Mouse (Mus musculus) liver, adult 2 months (tissue): ENCODE data around the gene Uqcc1. TPM values are rescaled to one million over a fixed set of nuclear protein-coding genes. Genes with fewer than 3 reads are reported as not detected.

Experiments
- DNase-seq: peaks from one replicate; pipeline ENCODE4 v3.0.0-alpha.2; 2011; ENCODE audit warnings: low read depth, low spot score; ENCODE audit errors: extremely low read depth
- H3K27ac ChIP-seq: fragments of 200-500 bp; replicated peaks from 2 replicates; pipeline ENCODE4 v1.5.1; 2012; ENCODE audit warnings: low read depth, mild to moderate bottlenecking, control low read depth, inconsistent platforms, low read length; ENCODE audit not compliant: insufficient read depth
- H3K27me3 ChIP-seq: fragments of 200-500 bp; 2 replicates; pipeline ENCODE4 v1.6.1; 2012; ENCODE audit warnings: mild to moderate bottlenecking, moderate library complexity, low read length, inconsistent platforms; ENCODE audit not compliant: control insufficient read depth, insufficient read depth
- H3K36me3 ChIP-seq: fragments of 200-500 bp; 2 replicates; pipeline ENCODE4 v1.6.1; 2012; ENCODE audit warnings: low read length, inconsistent platforms; ENCODE audit not compliant: control insufficient read depth, insufficient read depth
- H3K4me1 ChIP-seq: fragments of 200-500 bp; 2 replicates; pipeline ENCODE4 v1.6.1; 2011; ENCODE audit warnings: low read length; ENCODE audit not compliant: control insufficient read depth, insufficient read depth
- H3K4me3 ChIP-seq: fragments of 200-500 bp; 2 replicates; pipeline ENCODE4 v1.5.1; 2011; ENCODE audit warnings: low read depth, mild to moderate bottlenecking, control low read depth, low read length, moderate library complexity; ENCODE audit not compliant: insufficient read depth
- H3K79me2 ChIP-seq: fragments of 200-500 bp; 2 replicates; pipeline ENCODE4 v1.6.1; 2012; ENCODE audit warnings: inconsistent platforms, mild to moderate bottlenecking, low read length, moderate library complexity; ENCODE audit not compliant: control insufficient read depth, insufficient read depth
- H3K9ac ChIP-seq: fragments of 200-500 bp; 2 replicates; pipeline ENCODE4 v1.6.1; 2012; ENCODE audit warnings: low read depth, mild to moderate bottlenecking, control low read depth, inconsistent platforms, low read length
- CTCF ChIP-seq: fragments of 200-500 bp; IDR thresholded peaks from 2 replicates; pipeline ENCODE4 v1.5.1; 2011; ENCODE audit warnings: low read depth, low read length, control low read depth
- POLR2A ChIP-seq: fragments of 200-500 bp; IDR thresholded peaks from 2 replicates; pipeline ENCODE4 v1.6.1; 2011; ENCODE audit warnings: low read length, control low read depth; ENCODE audit not compliant: insufficient read depth; ENCODE audit errors: extremely low read depth
- WGBS: fragments of 180-500 bp; shearing (Covaris S2); methylation state at CpG from one replicate; pipeline ENCODE4 v1.1.7; 2018; 5-methylcytosine and 5-hydroxymethylcytosine counted together
- polyA plus RNA-seq: library from polyadenylated mRNA; depleted of rRNA; stranded (reverse); fragments of >200 nt; gene quantifications from 2 replicates; pipeline ENCODE4 v1.2.3, GENCODE M21; 2012
- total RNA-seq: library from RNA; depleted of rRNA; stranded (reverse); fragments of >200 nt; gene quantifications from 2 replicates; pipeline ENCODE4 v1.2.3, GENCODE M21; 2014

The Uqcc1 gene
- total and polyA plus RNA-seq, 2 experiments = 31.2 to 65.9 TPM

DNA sequence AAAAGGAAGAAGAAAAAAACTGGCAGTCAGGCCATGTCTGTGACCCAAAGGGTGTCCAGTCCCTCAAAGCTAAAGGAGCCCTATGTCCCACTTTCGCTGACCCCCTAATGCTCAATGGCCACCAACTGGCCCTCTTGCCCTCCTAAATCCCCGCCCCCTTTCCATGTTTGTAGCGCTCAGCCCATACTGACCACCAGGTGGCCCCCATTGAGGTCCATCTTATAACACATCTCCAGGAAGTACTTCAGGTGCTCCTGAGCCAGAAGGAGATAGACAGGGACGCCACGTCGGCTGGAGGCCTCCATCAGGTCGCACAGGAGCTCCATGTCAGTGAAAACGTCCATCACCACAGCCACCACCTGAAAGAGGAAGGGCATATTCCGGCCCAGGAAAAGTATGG, 98.8 kb downstream of the Uqcc1 start:
- no peaks in the 10 kb centered on the region for H3K27me3 ChIP-seq
- no peak overlapping the region for H3K9ac ChIP-seq
- no peaks in the 10 kb centered on the region for H3K79me2 ChIP-seq
- H3K4me3 ChIP-seq = no peak overlapping the region
- no peak overlapping the region for H3K27ac ChIP-seq
- DNase-seq = no peak
- H3K4me1 ChIP-seq = peaks cover 4% of the 10 kb centered on the region
- 62% methylated on average over 9 of the region's 9 CpGs for WGBS
- TF ChIP-seq CTCF (peak; percentile 22), POLR2A (no peak)
- no peaks in the 10 kb centered on the region for H3K36me3 ChIP-seq

DNA sequence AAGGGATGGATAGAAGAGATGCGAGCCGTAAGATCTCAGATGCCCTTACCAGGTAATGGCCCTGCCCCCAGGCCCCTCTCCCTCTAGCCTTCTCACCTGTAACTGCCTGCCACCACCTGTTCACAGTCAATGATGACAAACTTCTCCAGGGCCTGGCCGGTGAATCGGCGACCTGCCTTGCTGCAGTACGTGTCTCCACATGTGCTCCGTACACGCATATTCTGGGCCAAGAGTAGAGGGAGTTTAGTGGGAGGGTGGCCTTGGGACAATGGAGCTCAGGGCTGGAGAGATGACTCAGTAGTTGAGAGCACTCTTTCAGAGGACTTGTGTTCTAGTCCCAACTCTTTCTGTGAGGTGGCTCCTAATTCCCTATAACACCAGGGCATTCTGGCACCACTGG, 99.3 kb downstream of the Uqcc1 start:
- WGBS = 90% methylated on average over 8 of the region's 8 CpGs
- no peak overlapping the region for H3K27ac ChIP-seq
- H3K27me3 ChIP-seq = no peaks in the 10 kb centered on the region
- H3K9ac ChIP-seq = no peak overlapping the region
- no peaks in the 10 kb centered on the region for H3K79me2 ChIP-seq
- DNase-seq = no peak
- no peak overlapping the region for H3K4me3 ChIP-seq
- H3K36me3 ChIP-seq = no peaks in the 10 kb centered on the region
- peaks cover 4% of the 10 kb centered on the region for H3K4me1 ChIP-seq
- TF ChIP-seq CTCF (no peak), POLR2A (no peak)

GRCm38 (mm10) chr2:155826630-155827424, 103.3 kb downstream of the Uqcc1 start, which contains the start of gene Eif6:
Eif6 (minus strand) TSS chr2:155826925.
- peaks cover 13% of the 10 kb centered on the region; the same call in 1 of the 2 replicates for H3K36me3 ChIP-seq
- peaks cover 8% of the 10 kb centered on the region for H3K4me1 ChIP-seq
- under 1% methylated on average over 27 of the region's 27 CpGs for WGBS
- peak within 1 kb of the TSS; percentile 77 for H3K4me3 ChIP-seq
- H3K79me2 ChIP-seq = no peaks in the 10 kb centered on the region
- TF ChIP-seq CTCF = no peak
- peak within 1 kb of the TSS; percentile 65 for H3K27ac ChIP-seq
- H3K27me3 ChIP-seq = no peaks in the 10 kb centered on the region
- H3K9ac ChIP-seq = peak within 1 kb of the TSS; percentile 79
- peak; percentile 92 for DNase-seq

DNA sequence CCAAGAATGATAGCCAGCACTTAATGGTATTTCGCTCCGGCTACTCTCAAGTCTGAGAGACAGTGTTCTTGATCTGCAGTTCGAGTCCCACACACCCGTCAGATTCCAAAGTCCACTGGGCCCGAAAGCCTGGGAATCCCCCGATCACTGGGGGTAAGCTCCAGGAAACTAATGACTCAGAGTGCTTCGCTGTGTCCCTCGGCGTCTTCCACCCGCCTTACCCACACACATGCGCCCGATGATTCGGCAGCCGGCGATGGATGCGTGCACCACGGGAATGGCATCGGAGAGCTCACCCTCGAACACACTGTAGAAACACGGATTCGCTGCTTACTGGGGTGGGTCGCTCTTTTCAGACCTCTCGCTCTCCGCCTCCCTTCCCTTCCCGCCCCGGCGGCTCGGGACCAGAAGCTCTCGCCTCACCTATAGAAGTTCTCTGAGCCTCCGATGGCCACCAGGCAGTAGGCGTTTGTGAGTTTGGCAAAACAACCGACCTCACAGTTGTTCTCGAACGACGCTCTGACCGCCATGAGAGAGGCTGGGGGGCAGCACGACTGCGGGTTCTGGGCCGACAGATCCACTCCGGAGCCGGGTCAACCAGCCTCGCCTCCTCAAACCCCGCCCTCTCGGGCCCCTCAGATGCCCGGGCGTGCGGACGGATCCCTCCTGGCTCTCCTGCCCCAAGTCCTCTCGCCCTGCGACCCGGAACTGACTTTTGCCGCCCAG, 104.0 kb downstream of the Uqcc1 start:
- Histone ChIP-seq H3K27ac (peak overlapping the region; percentile 65), H3K9ac (peak overlapping the region; percentile 79), H3K27me3 (no peaks in the 10 kb centered on the region), H3K36me3 (peaks cover 14% of the 10 kb centered on the region; the same call in 1 of the 2 replicates), H3K4me3 (peak overlapping the region; percentile 77), H3K4me1 (peaks cover 8% of the 10 kb centered on the region), H3K79me2 (no peaks in the 10 kb centered on the region)
- under 1% methylated on average over 52 of the region's 52 CpGs for WGBS
- TF ChIP-seq POLR2A (0 out of 2 replicates have a peak, but pooled peaks have one; percentile 66), CTCF (no peak)
- DNase-seq = peak; percentile 38

GRCm38 (mm10) chr2:155823722-155824121, 106.4 kb downstream of the Uqcc1 start:
- H3K27me3 ChIP-seq = no peaks in the 10 kb centered on the region
- peaks cover 20% of the 10 kb centered on the region; the same call in 1 of the 2 replicates for H3K36me3 ChIP-seq
- TF ChIP-seq POLR2A = no peak
- TF ChIP-seq CTCF = no peak
- H3K4me3 ChIP-seq = no peak overlapping the region
- 97% methylated on average over 8 of the region's 8 CpGs for WGBS
- peaks cover 20% of the 10 kb centered on the region for H3K4me1 ChIP-seq
- no peak overlapping the region for H3K9ac ChIP-seq
- no peak for DNase-seq
- H3K79me2 ChIP-seq = no peaks in the 10 kb centered on the region
- H3K27ac ChIP-seq = no peak overlapping the region
